Mouse (Mus musculus): ENCODE measurements around the gene Abca7.

- no peak for TF ChIP-seq CTCF (IDR thresholded peaks at IDR 0.05; ENCODE audit: borderline replicate concordance, insufficient read depth, low read length)
- no peak for TF ChIP-seq POLR2A (IDR thresholded peaks at IDR 0.05; ENCODE audit: low read depth, low read length)
Measured at GRCm38 (mm10) chr10:80047041-80047565, 50.8 kb downstream of the Abca7 start, which contains the start of gene Gpx4.

Data from embryonic fibroblast, embryonic 13.5 days (primary cell).